Mouse (Mus musculus): ENCODE data around the gene Fam210b. TPM values are rescaled to one million over a fixed set of nuclear protein-coding genes. Genes with fewer than 3 reads are reported as not detected.
A peak's percentile ranks its signal among the peaks of the same experiment; 100 is the strongest.

Gene Fam210b
- polyA plus RNA-seq, 1 experiment = 5.7 TPM

DNA sequence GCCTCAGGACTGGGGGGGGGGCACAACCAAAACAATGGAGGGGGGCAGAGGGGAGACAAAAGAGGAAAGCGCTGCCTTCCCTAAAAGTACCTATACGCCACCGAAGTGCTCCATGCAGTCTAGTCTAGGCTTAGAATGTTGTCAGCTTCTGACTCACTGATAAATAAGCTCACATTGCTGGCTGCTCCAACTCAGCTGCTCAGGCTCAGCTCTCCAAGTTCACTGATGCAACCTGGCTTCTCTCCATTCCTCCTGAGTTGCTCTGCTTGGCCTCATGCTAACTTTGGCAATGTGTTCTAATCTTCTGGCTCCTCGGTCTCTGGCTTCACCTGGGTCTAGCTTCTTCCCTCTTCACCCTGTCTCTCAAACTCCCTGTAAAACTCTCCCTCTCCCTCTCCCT is 31.2 kb downstream of the Fam210b start:
- Histone ChIP-seq H3K4me1 (ENCODE audit: control insufficient read depth, insufficient read depth, low read length) (peaks cover 4% of the 10 kb centered on the region), H3K9me3 (replicated peaks; ENCODE audit: control insufficient read depth, insufficient read depth, low read length, poor library complexity, severe bottlenecking) (no peaks in the 10 kb centered on the region), H3K36me3 (ENCODE audit: control insufficient read depth, insufficient read depth, low read length, poor library complexity, severe bottlenecking) (peaks cover 78% of the 10 kb centered on the region), H3K27me3 (ENCODE audit: control insufficient read depth, insufficient read depth, low read length, poor library complexity, severe bottlenecking) (no peaks in the 10 kb centered on the region), H3K4me3 (ENCODE audit: low read depth, low read length) (no peak overlapping the region), H3K27ac (ENCODE audit: insufficient read depth, low read length) (no peak overlapping the region), H3K9ac (ENCODE audit: low read depth, poor library complexity, severe bottlenecking) (no peak overlapping the region)
- TF ChIP-seq EP300 (IDR thresholded peaks at IDR 0.05; ENCODE audit: insufficient read depth, low read depth, low read length) (no peak), CTCF (IDR thresholded peaks at IDR 0.05; ENCODE audit: low read depth, low read length) (no peak), POLR2A (IDR thresholded peaks at IDR 0.05; ENCODE audit: insufficient read depth, low read length) (no peak)

DNA sequence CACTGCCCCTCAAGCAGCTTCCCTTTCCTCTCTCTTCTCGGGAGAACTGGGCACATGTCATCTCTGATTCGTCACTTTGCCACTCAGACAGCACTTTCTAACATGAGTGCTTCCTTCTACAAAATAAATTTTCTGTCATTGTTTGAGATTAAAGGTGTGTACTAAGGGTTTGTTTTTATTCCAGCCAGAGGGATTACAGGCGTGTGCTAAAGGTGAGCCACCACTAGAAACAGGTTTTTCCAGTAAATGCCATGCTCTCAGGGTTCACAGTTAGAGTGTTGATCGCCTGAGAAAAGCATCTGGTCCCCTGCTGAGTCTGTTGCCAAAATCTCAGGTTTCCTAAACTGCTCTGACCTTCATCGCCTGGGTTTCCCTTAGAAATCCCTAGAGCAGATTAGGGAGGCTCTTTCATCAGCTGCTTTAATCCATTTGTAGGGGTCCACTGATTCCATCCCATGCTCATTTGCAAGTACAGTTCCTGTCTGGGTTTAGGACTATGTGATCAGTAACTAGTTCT is 31.7 kb downstream of the Fam210b start:
- Histone ChIP-seq H3K27ac (ENCODE audit: insufficient read depth, low read length) (no peak overlapping the region), H3K4me1 (ENCODE audit: control insufficient read depth, insufficient read depth, low read length) (peaks cover 4% of the 10 kb centered on the region), H3K36me3 (ENCODE audit: control insufficient read depth, insufficient read depth, low read length, poor library complexity, severe bottlenecking) (peaks cover 78% of the 10 kb centered on the region), H3K9me3 (replicated peaks; ENCODE audit: control insufficient read depth, insufficient read depth, low read length, poor library complexity, severe bottlenecking) (no peaks in the 10 kb centered on the region), H3K27me3 (ENCODE audit: control insufficient read depth, insufficient read depth, low read length, poor library complexity, severe bottlenecking) (no peaks in the 10 kb centered on the region), H3K9ac (ENCODE audit: low read depth, poor library complexity, severe bottlenecking) (no peak overlapping the region), H3K4me3 (ENCODE audit: low read depth, low read length) (no peak overlapping the region)
- no peak for TF ChIP-seq POLR2A (IDR thresholded peaks at IDR 0.05; ENCODE audit: insufficient read depth, low read length)
- TF ChIP-seq EP300 (IDR thresholded peaks at IDR 0.05; ENCODE audit: insufficient read depth, low read depth, low read length) = no peak
- TF ChIP-seq CTCF (IDR thresholded peaks at IDR 0.05; ENCODE audit: low read depth, low read length) = no peak

DNA sequence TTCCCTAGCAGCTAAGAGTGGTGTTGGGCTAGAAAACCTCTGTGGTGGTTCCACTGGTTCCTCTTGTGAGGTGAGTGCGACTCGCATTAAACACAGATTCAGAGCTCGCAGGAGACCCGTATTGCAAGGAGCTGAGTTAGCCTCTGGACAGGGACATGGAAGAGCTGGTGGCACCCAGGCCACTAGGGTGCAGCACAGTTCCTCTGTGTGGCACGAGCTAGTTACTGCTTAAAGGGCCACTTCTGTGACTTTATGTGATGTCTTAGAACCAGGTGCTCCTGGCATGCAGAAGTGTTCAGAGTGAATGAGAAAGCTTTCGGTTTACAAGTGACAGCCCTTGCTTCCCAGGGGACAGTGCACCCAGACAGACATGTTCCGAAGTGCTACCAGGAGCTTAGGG is 33.0 kb downstream of the Fam210b start:
- Histone ChIP-seq H3K36me3 (ENCODE audit: control insufficient read depth, insufficient read depth, low read length, poor library complexity, severe bottlenecking) (peaks cover 71% of the 10 kb centered on the region), H3K27ac (ENCODE audit: insufficient read depth, low read length) (no peak overlapping the region)

DNA sequence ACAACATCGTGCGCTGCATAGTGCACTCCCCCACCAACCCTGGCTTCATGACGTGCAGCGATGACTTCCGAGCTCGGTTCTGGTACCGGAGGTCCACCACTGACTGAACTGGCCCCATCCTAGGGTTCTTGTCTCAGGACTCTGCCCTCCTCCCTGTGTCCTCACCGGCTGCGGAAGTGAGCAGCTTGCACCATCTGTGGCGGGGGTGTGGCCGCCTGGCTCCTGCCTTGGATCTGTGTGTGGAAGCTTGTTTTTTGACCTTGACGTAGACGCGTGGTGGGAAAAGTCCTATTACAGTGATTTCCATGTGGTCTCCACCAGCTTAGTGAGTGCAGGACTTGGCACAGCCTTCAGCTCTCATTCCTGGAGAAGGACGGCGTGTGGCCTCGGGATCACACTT is 35.1 kb downstream of the Fam210b start:
- Histone ChIP-seq H3K9me3 (replicated peaks; ENCODE audit: control insufficient read depth, insufficient read depth, low read length, poor library complexity, severe bottlenecking) (no peaks in the 10 kb centered on the region), H3K4me3 (ENCODE audit: low read depth, low read length) (no peak overlapping the region), H3K9ac (ENCODE audit: low read depth, poor library complexity, severe bottlenecking) (no peak overlapping the region), H3K4me1 (ENCODE audit: control insufficient read depth, insufficient read depth, low read length) (peaks cover 4% of the 10 kb centered on the region), H3K27ac (ENCODE audit: insufficient read depth, low read length) (no peak overlapping the region), H3K27me3 (ENCODE audit: control insufficient read depth, insufficient read depth, low read length, poor library complexity, severe bottlenecking) (no peaks in the 10 kb centered on the region), H3K36me3 (ENCODE audit: control insufficient read depth, insufficient read depth, low read length, poor library complexity, severe bottlenecking) (peaks cover 51% of the 10 kb centered on the region)
- TF ChIP-seq EP300 (IDR thresholded peaks at IDR 0.05; ENCODE audit: insufficient read depth, low read depth, low read length) = 0 out of 2 replicates have a peak, but pooled peaks have one; percentile 33
- no peak for TF ChIP-seq POLR2A (IDR thresholded peaks at IDR 0.05; ENCODE audit: insufficient read depth, low read length)

More for the DNA sequence above, 33.0 kb downstream of the Fam210b start:
- Histone ChIP-seq H3K9me3 (replicated peaks; ENCODE audit: control insufficient read depth, insufficient read depth, low read length, poor library complexity, severe bottlenecking) (no peaks in the 10 kb centered on the region), H3K4me3 (ENCODE audit: low read depth, low read length) (no peak overlapping the region), H3K9ac (ENCODE audit: low read depth, poor library complexity, severe bottlenecking) (no peak overlapping the region), H3K4me1 (ENCODE audit: control insufficient read depth, insufficient read depth, low read length) (peaks cover 4% of the 10 kb centered on the region), H3K27me3 (ENCODE audit: control insufficient read depth, insufficient read depth, low read length, poor library complexity, severe bottlenecking) (no peaks in the 10 kb centered on the region)
- TF ChIP-seq EP300 (IDR thresholded peaks at IDR 0.05; ENCODE audit: insufficient read depth, low read depth, low read length) = no peak
- TF ChIP-seq CTCF (IDR thresholded peaks at IDR 0.05; ENCODE audit: low read depth, low read length) = peak; percentile 70

DNA sequence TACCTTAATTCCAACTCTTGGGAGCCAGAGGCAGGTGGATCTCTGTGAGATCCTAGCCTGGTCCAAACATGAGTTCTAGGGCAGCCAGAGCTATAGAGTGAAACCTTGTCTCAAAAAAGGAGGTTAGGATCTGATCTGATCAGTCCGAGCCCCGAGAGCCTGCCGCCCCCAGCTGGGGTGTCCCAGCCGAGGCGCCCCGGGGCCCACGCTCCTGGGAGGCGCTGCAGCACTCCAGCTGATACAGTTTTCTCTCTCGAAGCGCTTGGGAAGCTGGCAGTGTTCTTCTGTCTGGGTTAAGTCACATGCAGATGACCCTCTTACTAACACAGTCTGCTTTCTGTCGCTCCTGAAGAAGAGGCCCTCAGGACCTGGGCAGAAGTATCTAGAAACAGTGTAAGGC is 36.0 kb downstream of the Fam210b start:
- Histone ChIP-seq H3K36me3 (ENCODE audit: control insufficient read depth, insufficient read depth, low read length, poor library complexity, severe bottlenecking) (peaks cover 42% of the 10 kb centered on the region), H3K4me3 (ENCODE audit: low read depth, low read length) (no peak overlapping the region), H3K9ac (ENCODE audit: low read depth, poor library complexity, severe bottlenecking) (no peak overlapping the region), H3K27ac (ENCODE audit: insufficient read depth, low read length) (no peak overlapping the region), H3K9me3 (replicated peaks; ENCODE audit: control insufficient read depth, insufficient read depth, low read length, poor library complexity, severe bottlenecking) (no peaks in the 10 kb centered on the region), H3K4me1 (ENCODE audit: control insufficient read depth, insufficient read depth, low read length) (peaks cover 4% of the 10 kb centered on the region), H3K27me3 (ENCODE audit: control insufficient read depth, insufficient read depth, low read length, poor library complexity, severe bottlenecking) (no peaks in the 10 kb centered on the region)
- TF ChIP-seq POLR2A (IDR thresholded peaks at IDR 0.05; ENCODE audit: insufficient read depth, low read length) (no peak), EP300 (IDR thresholded peaks at IDR 0.05; ENCODE audit: insufficient read depth, low read depth, low read length) (no peak), CTCF (IDR thresholded peaks at IDR 0.05; ENCODE audit: low read depth, low read length) (no peak)

DNA sequence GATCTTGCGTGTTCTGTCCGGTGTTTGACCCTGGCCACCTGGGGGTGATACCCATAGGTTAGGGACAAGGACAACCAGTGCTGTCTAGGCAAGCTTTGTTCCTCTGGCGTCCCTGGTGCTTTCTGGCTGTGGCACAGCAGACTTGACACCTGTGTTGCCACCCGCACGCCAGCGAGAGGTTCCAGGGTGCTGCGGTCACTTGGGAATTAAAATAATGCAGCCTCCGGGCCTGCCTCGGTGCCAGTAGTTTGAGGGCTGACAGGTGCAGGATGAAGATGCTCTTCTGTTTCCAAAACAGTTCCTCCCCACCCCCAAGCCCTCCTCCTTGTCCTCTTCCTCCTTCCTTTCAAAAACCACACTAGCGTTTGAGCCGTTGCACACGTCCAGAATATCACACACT is 36.5 kb downstream of the Fam210b start:
- no peak overlapping the region for H3K4me3 ChIP-seq (ENCODE audit: low read depth, low read length)
- TF ChIP-seq EP300 (IDR thresholded peaks at IDR 0.05; ENCODE audit: insufficient read depth, low read depth, low read length) = no peak
- TF ChIP-seq POLR2A (IDR thresholded peaks at IDR 0.05; ENCODE audit: insufficient read depth, low read length) = no peak
- TF ChIP-seq CTCF (IDR thresholded peaks at IDR 0.05; ENCODE audit: low read depth, low read length) = no peak
- H3K9me3 ChIP-seq (replicated peaks; ENCODE audit: control insufficient read depth, insufficient read depth, low read length, poor library complexity, severe bottlenecking) = no peaks in the 10 kb centered on the region
- H3K4me1 ChIP-seq (ENCODE audit: control insufficient read depth, insufficient read depth, low read length) = peaks cover 4% of the 10 kb centered on the region
- peaks cover 37% of the 10 kb centered on the region for H3K36me3 ChIP-seq (ENCODE audit: control insufficient read depth, insufficient read depth, low read length, poor library complexity, severe bottlenecking)
- H3K27me3 ChIP-seq (ENCODE audit: control insufficient read depth, insufficient read depth, low read length, poor library complexity, severe bottlenecking) = no peaks in the 10 kb centered on the region
- no peak overlapping the region for H3K9ac ChIP-seq (ENCODE audit: low read depth, poor library complexity, severe bottlenecking)
- H3K27ac ChIP-seq (ENCODE audit: insufficient read depth, low read length) = no peak overlapping the region
